Mouse (Mus musculus) midbrain, embryonic 16.5 days (tissue): ENCODE measurements around the gene Mid1. TPM values are rescaled to one million over a fixed set of nuclear protein-coding genes. Genes with fewer than 3 reads are reported as not detected.
"Not testable (repeated sequence)": the region's sequence is repeated elsewhere in the genome, so short reads cannot be mapped to it uniquely, and the experiment has no call there.

Experiments used
- ATAC-seq: fragments of 200-750 bp; cut with Nextera tagmentation; 2 replicates; pipeline ENCODE4 v1.8.0; 2017; ENCODE audit warnings: moderate TSS enrichment
- H3K27ac ChIP-seq: fragments of 300-500 bp; sonication (generic); 2 replicates; pipeline ENCODE4 v1.5.1; 2014; ENCODE audit warnings: mild to moderate bottlenecking, low read length, mixed read lengths
- H3K27me3 ChIP-seq: fragments of 300-500 bp; sonication (generic); 2 replicates; pipeline ENCODE4 v1.6.1; 2014; ENCODE audit warnings: low read depth, low read length, mixed read lengths; ENCODE audit not compliant: control insufficient read depth, insufficient read depth
- H3K36me3 ChIP-seq: fragments of 300-500 bp; sonication (generic); 2 replicates; pipeline ENCODE4 v1.6.1; 2014; ENCODE audit warnings: mild to moderate bottlenecking, low read length, moderate library complexity, mixed read lengths; ENCODE audit not compliant: control insufficient read depth, insufficient read depth
- H3K4me1 ChIP-seq: fragments of 300-500 bp; sonication (generic); 2 replicates; pipeline ENCODE4 v1.6.1; 2014; ENCODE audit warnings: mild to moderate bottlenecking, low read length, mixed read lengths; ENCODE audit not compliant: control insufficient read depth, insufficient read depth
- H3K4me2 ChIP-seq: fragments of 300-500 bp; sonication (generic); 2 replicates; pipeline ENCODE4 v1.6.1; 2014; ENCODE audit warnings: mild to moderate bottlenecking, low read length, mixed read lengths
- H3K4me3 ChIP-seq: fragments of 300-500 bp; sonication (generic); 2 replicates; pipeline ENCODE4 v1.5.1; 2014; ENCODE audit warnings: low read depth, mild to moderate bottlenecking, low read length, moderate library complexity, mixed read lengths
- H3K9ac ChIP-seq: fragments of 300-500 bp; sonication (generic); 2 replicates; pipeline ENCODE4 v1.6.1; 2014; ENCODE audit warnings: low read depth, low read length, mixed read lengths
- H3K9me3 ChIP-seq: fragments of 300-500 bp; sonication (generic); replicated peaks from 2 replicates; pipeline ENCODE4 v1.6.1; 2014; ENCODE audit warnings: mild to moderate bottlenecking, low read length, mixed read lengths; ENCODE audit not compliant: control insufficient read depth, poor library complexity, severe bottlenecking
- WGBS: fragments of 180-500 bp; shearing (Covaris S2); extraction: QIAGEN DNeasy Blood & Tissue Kit; methylation state at CpG from one replicate; pipeline ENCODE4 v1.1.7; 2014; 5-methylcytosine and 5-hydroxymethylcytosine counted together
- polyA plus RNA-seq: library from polyadenylated mRNA; unstranded; fragments of >200 nt; fragmentation: Nextera tagmentation; extraction: Ambion mirVana; gene quantifications from 2 replicates; pipeline ENCODE4 v1.2.1, GENCODE M21; 2015

Gene Mid1
- polyA plus RNA-seq, 1 experiment from 2014 or later, result 4.9 TPM

GRCm38 (mm10) chrX:170000642-170001387 is 315.8 kb downstream of the Mid1 start:
- not testable (repeated sequence) for H3K27me3 ChIP-seq, ATAC-seq, H3K4me1 ChIP-seq, H3K4me2 ChIP-seq, H3K4me3 ChIP-seq, H3K27ac ChIP-seq, H3K9ac ChIP-seq, H3K9me3 ChIP-seq, H3K36me3 ChIP-seq
- 31% methylated on average over 6 of the region's 6 CpGs for WGBS

GRCm38 (mm10) chrX:170001388-170001695 is 316.3 kb downstream of the Mid1 start:
- ATAC-seq, H3K27me3 ChIP-seq: not testable (repeated sequence)
- 50% methylated on average over 1 of the region's 12 CpGs for WGBS

GRCm38 (mm10) chrX:170002510-170003197 is 317.7 kb downstream of the Mid1 start:
- H3K4me3 ChIP-seq, H3K27ac ChIP-seq, H3K4me1 ChIP-seq, H3K36me3 ChIP-seq, ATAC-seq, H3K4me2 ChIP-seq, H3K9me3 ChIP-seq, H3K27me3 ChIP-seq, H3K9ac ChIP-seq: not testable (repeated sequence)
- 28% methylated on average over 6 of the region's 18 CpGs for WGBS

More at GRCm38 (mm10) chrX:170001388-170001695, 316.3 kb downstream of the Mid1 start:
- H3K4me2 ChIP-seq, H3K9me3 ChIP-seq, H3K9ac ChIP-seq, H3K4me1 ChIP-seq, H3K27ac ChIP-seq, H3K4me3 ChIP-seq, H3K36me3 ChIP-seq: not testable (repeated sequence)

- H3K4me2 ChIP-seq, H3K36me3 ChIP-seq, H3K27ac ChIP-seq, H3K27me3 ChIP-seq, H3K9ac ChIP-seq, H3K9me3 ChIP-seq, ATAC-seq, H3K4me1 ChIP-seq, H3K4me3 ChIP-seq: not testable (repeated sequence)
- WGBS, result 17% methylated on average over 1 of the region's 1 CpGs
Observed at GRCm38 (mm10) chrX:170003536-170003935, 318.5 kb downstream of the Mid1 start.

GRCm38 (mm10) chrX:170004236-170004635 is 319.2 kb downstream of the Mid1 start:
- not testable (repeated sequence) for H3K27ac ChIP-seq, ATAC-seq, H3K4me2 ChIP-seq, H3K4me1 ChIP-seq, H3K9me3 ChIP-seq, H3K27me3 ChIP-seq, H3K9ac ChIP-seq, H3K36me3 ChIP-seq, H3K4me3 ChIP-seq
- WGBS, result 40% methylated on average over 2 of the region's 2 CpGs

- not testable (repeated sequence) for H3K4me2 ChIP-seq, ATAC-seq, H3K36me3 ChIP-seq, H3K27ac ChIP-seq, H3K9ac ChIP-seq, H3K4me3 ChIP-seq, H3K4me1 ChIP-seq, H3K27me3 ChIP-seq
- WGBS, result 11% methylated on average over 5 of the region's 5 CpGs
- peaks cover 12% of the 10 kb centered on the region for H3K9me3 ChIP-seq
Observed at GRCm38 (mm10) chrX:170004793-170005192, 319.8 kb downstream of the Mid1 start.

- not testable (repeated sequence) for H3K9ac ChIP-seq, H3K27ac ChIP-seq, H3K4me3 ChIP-seq, H3K27me3 ChIP-seq, H3K4me2 ChIP-seq, H3K36me3 ChIP-seq, ATAC-seq, H3K4me1 ChIP-seq
- 13% methylated on average over 13 of the region's 13 CpGs for WGBS
- H3K9me3 ChIP-seq, result peaks cover 12% of the 10 kb centered on the region
Observed at GRCm38 (mm10) chrX:170005194-170005593, 320.2 kb downstream of the Mid1 start.

GRCm38 (mm10) chrX:170005695-170006297 is 320.8 kb downstream of the Mid1 start:
- H3K9ac ChIP-seq, H3K27me3 ChIP-seq, H3K4me2 ChIP-seq, H3K36me3 ChIP-seq, H3K4me3 ChIP-seq, ATAC-seq, H3K27ac ChIP-seq, H3K4me1 ChIP-seq: not testable (repeated sequence)
- peaks cover 16% of the 10 kb centered on the region for H3K9me3 ChIP-seq
- 38% methylated on average over 1 of the region's 1 CpGs for WGBS

GRCm38 (mm10) chrX:170006694-170007247 is 321.8 kb downstream of the Mid1 start:
- Histone ChIP-seq H3K36me3 (peaks cover 11% of the 10 kb centered on the region), H3K9me3 (peaks cover 17% of the 10 kb centered on the region)
- ATAC-seq, H3K4me2 ChIP-seq, H3K4me3 ChIP-seq, H3K9ac ChIP-seq, H3K27ac ChIP-seq, H3K4me1 ChIP-seq, H3K27me3 ChIP-seq: not testable (repeated sequence)
- WGBS, result 43% methylated on average over 3 of the region's 3 CpGs
